Mouse (Mus musculus) embryo, embryonic 10.5 days (tissue): ENCODE measurements at regions not wholly inside any gene's neighbourhood (a gene's known extent, or its start where the extent isn't known, plus 50 kb on each side); places are given as distances from the start of the nearest gene placed in this dataset.

ENCODE experiments used
- DNase-seq: peaks from one replicate; pipeline ENCODE4 v3.0.0-alpha.2; 2015; ENCODE audit warnings: low spot score

- peak; percentile 57 for DNase-seq
These were observed 75.7 kb downstream of the Ankrd16 start for GRCm38 (mm10) chr2:11853210-11853973.

GRCm38 (mm10) chr2:11869983-11870382, 92.3 kb downstream of the Ankrd16 start:
- peak; percentile 11 for DNase-seq

GRCm38 (mm10) chr2:11880005-11880404, 102.3 kb downstream of the Ankrd16 start:
- DNase-seq, result no peak

- no peak for DNase-seq
These were observed 117.3 kb downstream of the Ankrd16 start for GRCm38 (mm10) chr2:11894792-11895568.

GRCm38 (mm10) chr2:11899698-11900660, 122.3 kb downstream of the Ankrd16 start:
- DNase-seq, result no peak

- peak; percentile 45 for DNase-seq
These were observed 137.1 kb downstream of the Ankrd16 start for GRCm38 (mm10) chr2:11914782-11915181.

- DNase-seq, result no peak
These were observed 139.7 kb downstream of the Ankrd16 start for GRCm38 (mm10) chr2:11917373-11917772.

- no peak for DNase-seq
These were observed 140.4 kb downstream of the Ankrd16 start for GRCm38 (mm10) chr2:11918070-11918469.

GRCm38 (mm10) chr2:11960777-11961176, 183.1 kb downstream of the Ankrd16 start:
- no peak for DNase-seq

GRCm38 (mm10) chr2:11965374-11965773, 187.7 kb downstream of the Ankrd16 start:
- peak; percentile 70 for DNase-seq

- DNase-seq, result no peak
These were observed 189.3 kb downstream of the Ankrd16 start for GRCm38 (mm10) chr2:11967001-11967400.

- DNase-seq, result no peak
These were observed 194.3 kb downstream of the Ankrd16 start for GRCm38 (mm10) chr2:11971972-11972371.

- DNase-seq, result peak; percentile 77
These were observed 224.5 kb downstream of the Ankrd16 start for GRCm38 (mm10) chr2:12001938-12002899.

- DNase-seq, result no peak
These were observed 226.7 kb downstream of the Ankrd16 start for GRCm38 (mm10) chr2:12004330-12004729.

GRCm38 (mm10) chr2:12007201-12007600, 229.5 kb downstream of the Ankrd16 start:
- no peak for DNase-seq

GRCm38 (mm10) chr2:12011441-12011840, 233.8 kb downstream of the Ankrd16 start:
- DNase-seq, result no peak

GRCm38 (mm10) chr2:12019607-12020006, 241.9 kb downstream of the Ankrd16 start:
- peak; percentile 59 for DNase-seq

GRCm38 (mm10) chr2:12023402-12024111, 245.9 kb downstream of the Ankrd16 start:
- DNase-seq, result peak; percentile 44

- no peak for DNase-seq
These were observed 248.5 kb downstream of the Ankrd16 start for GRCm38 (mm10) chr2:12026220-12026619.
